Mouse (Mus musculus) liver, adult (tissue): ENCODE results near the gene Bnip3.

Source experiments
- GATA4 ChIP-seq: IDR thresholded peaks from 2 replicates; pipeline ENCODE4 v1.6.1; 2014; ENCODE audit warnings: mild to moderate bottlenecking, low read length; ENCODE audit not compliant: insufficient replicate concordance

Bnip3 gene

GRCm38 (mm10) chr7:138909277-138910192, at the start of gene Bnip3:
TSS of gene Bnip3 (minus strand) at chr7:138909519.
- TF ChIP-seq GATA4 = peak; percentile 4; the same call in 1 of the 2 replicates

DNA sequence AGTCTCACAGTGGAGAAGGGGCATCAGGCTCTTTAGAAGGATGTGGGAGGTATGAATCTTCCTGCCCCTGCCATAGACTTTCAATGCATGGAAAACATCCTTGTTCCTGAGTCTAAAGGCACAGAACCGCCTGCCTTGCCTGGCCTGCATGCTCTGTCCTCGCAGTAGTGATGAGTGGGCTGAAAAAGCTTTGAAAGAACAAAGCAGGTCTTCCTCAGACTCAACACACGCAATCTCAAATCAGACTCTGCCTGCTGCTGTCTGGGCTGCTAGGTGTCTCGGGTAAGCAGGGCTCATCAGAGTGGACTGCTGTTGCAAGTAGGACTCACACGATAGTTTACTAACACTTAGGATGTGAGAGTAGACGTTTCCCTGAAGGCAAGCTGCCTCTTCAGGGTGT, 47.8 kb upstream of the Bnip3 start:
- no peak for TF ChIP-seq GATA4

DNA sequence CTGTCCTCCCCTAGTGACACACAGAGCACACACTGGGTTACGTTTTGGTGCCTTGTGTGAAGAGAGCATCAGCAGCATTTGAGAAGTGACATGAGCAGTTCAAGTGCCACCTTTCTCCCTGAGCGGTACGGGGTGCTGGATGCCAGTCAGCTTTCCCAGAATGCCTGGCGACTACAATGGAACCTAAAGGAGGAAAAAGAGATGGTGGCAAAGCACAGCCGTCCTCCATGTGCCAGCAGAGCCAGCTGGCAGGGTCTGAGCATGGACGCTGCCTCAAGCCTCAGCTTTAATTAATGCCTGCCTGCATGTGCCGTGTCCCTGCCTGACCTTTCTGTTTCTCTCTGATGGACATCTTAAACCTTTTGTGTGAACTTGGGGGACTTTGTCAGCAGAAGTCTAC, 46.5 kb upstream of the Bnip3 start:
- no peak for TF ChIP-seq GATA4

DNA sequence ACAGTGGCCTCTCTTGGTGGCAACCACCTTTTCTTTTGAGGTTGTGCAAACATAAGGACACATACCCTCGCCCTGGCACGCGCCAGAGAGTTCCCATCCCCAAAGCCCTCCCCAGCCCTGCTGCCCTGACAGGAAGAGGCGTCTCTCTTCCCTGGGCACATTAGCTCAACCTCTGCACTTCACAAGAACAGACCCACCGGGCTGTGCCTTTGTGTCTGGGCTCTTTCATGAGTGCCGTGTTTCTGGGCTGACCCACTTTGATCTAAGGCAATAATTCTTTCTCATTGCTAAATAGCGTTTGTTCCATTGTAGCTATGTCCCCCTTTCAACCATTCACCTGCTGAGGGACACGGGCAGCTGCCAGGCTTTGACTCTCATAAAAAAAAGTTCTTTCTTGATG, 39.0 kb upstream of the Bnip3 start:
- no peak for TF ChIP-seq GATA4

DNA sequence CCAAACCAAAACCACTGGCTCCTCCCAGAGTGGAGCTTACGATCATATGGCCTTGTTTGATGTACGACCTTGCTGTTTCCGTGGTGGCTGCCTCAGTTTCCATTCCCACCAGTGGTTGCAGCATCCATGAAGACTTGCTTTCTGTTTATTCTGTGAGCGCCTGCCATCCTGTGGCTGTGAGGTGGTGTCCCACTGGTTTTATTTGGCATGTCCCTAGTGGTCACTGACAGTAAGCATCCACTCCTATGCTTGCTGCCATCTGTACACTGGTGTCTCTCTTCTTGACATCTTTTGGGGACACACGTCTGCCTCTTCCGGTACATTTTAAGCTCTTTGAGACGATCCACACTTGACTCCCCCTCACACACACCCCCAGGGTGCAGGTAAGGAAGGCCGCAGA, 38.4 kb upstream of the Bnip3 start:
- no peak for TF ChIP-seq GATA4

DNA sequence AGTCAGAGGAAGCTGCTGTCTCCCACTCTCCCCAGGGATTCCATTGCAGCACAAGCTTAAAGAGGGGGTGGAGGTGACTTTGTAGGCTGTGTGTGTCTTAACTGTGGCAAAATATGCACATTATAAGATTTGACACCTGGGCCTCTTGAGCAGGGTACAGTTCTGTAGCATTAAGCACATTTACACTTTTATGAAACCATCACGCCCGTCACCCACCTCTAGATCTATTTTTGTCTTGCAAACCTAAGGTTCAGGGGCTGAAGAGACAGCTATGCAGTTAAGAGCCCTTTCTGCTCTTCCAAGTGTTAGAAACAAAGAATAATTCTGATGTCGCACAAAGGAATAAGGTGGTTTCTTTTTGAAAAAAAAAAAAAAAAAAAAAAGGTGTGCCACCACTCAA, 36.3 kb upstream of the Bnip3 start:
- TF ChIP-seq GATA4 = no peak

DNA sequence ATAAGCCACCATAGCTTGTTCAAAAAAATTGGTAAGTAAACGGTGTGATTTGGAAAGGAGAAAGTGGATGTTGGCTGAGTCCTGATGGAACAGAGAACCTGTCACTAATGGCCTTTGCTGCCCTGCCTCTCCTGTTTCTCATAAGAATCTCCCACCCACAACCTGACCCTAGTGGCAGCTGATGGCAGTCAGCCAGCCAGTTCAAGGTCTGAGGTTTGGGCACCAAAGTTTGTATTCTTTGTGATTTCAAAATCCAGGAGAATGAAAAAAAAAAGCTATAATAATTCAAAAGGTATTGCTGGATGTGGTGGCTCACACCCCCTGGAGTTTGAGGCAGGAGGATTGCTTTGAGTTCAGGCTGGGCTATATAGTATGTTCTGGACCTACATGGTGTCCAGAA, 33.0 kb upstream of the Bnip3 start:
- no peak for TF ChIP-seq GATA4

- TF ChIP-seq GATA4 = no peak
Measured at GRCm38 (mm10) chr7:138941571-138941970, 32.3 kb upstream of the Bnip3 start.

- no peak for TF ChIP-seq GATA4
Measured at GRCm38 (mm10) chr7:138940612-138941461, 31.5 kb upstream of the Bnip3 start, which contains the start of gene Jakmip3. TSS of gene Jakmip3 (plus strand) at chr7:138940730.

DNA sequence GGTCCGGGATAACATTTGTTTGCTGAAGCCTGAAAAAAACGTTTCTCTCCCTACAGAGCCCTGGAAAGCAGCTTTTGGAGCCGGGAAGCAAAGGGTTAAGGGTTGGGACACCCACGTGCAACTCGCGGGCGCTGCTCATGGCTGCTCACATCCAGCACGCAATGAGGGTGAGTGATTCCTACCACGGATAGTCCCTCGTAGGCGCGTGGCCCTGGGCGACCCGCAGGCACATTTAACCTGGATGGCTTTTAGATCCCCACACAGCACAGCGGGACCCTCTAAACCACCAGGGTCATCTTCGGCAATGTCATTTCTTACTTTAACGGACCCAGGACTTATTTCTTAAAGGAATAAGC, 30.9 kb upstream of the Bnip3 start:
- no peak for TF ChIP-seq GATA4

- no peak for TF ChIP-seq GATA4
Measured at GRCm38 (mm10) chr7:138938991-138939390, 29.7 kb upstream of the Bnip3 start.

- TF ChIP-seq GATA4 = no peak
Measured at GRCm38 (mm10) chr7:138934523-138934922, 25.2 kb upstream of the Bnip3 start.

DNA sequence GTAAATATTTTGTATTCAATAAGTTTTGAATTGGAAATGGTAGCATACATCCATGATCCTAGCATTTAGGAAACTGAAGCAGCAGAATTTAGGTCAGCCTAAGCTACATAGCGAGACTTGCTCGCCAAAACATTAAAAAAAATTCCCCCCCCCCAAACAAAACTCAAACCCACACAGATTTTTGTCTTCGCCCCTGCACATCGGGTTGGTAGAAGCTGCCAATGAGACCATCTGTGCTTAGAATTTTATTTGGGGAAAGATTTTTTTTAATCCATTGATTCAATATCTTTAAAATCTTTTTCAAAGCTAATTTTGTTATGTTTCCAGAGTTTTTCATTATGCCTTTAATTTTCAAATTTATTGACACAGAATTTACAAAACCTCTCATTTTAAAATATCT, 19.1 kb upstream of the Bnip3 start:
- TF ChIP-seq GATA4 = no peak

DNA sequence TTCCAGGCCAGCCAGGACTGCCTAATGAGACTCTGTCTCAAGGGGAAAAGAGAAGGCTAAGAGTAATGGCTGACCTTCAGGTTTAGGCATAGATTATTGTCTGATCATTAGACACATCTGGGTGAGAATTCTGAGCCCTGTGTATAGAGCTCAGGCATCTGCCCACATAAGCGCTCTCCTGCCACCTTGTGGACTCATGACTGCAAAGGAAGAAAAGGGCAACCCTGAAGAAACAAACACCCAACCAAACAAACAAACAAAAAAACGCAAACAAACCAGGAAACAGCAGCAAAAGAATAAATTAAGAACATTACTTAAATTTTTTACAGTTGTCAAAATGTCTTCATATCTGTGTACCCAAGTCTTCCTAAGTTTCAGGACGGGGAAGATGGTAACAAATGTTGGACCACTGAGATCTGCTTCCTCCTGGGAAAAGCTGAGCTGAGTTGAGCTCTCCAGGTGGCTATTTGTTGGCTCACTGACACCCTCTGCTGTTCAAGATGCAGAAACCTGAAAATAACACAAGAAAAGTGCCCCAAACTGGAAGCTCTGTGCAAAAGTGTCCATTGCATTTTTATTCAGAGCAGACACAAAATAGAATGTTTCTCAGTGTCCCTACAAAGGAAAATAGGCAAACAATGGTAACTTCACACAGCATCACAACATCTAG, 14.6 kb upstream of the Bnip3 start:
- no peak for TF ChIP-seq GATA4

- TF ChIP-seq GATA4 = no peak
Measured at GRCm38 (mm10) chr7:138921611-138922010, 12.3 kb upstream of the Bnip3 start.

GRCm38 (mm10) chr7:138919156-138919944, 10.0 kb upstream of the Bnip3 start:
- peak; percentile 83; the same call in 1 of the 2 replicates for TF ChIP-seq GATA4
